Mouse (Mus musculus): ENCODE results near the gene Flt4. TPM values are rescaled to one million over a fixed set of nuclear protein-coding genes. Genes with fewer than 3 reads are reported as not detected.

The Flt4 gene
- polyA plus RNA-seq, 1 experiment from 2014 or later: 5.3 TPM

GRCm38 (mm10) chr11:49635671-49636070 is 26.6 kb downstream of the Flt4 start:
- no peaks in the 10 kb centered on the region for H3K9me3 ChIP-seq (replicated peaks; ENCODE audit: low read length)
- ATAC-seq (replicated peaks; ENCODE audit: low FRiP score, low read depth) (no peak), DNase-seq (ENCODE audit: low spot score) (no peak)
- H3K4me2 ChIP-seq (ENCODE audit: low read length): no peak overlapping the region
- H3K27me3 ChIP-seq (ENCODE audit: insufficient read depth, low read length): peaks cover 9% of the 10 kb centered on the region; the same call in 1 of the 2 replicates
- H3K4me1 ChIP-seq (replicated peaks; ENCODE audit: insufficient read depth, low read length): no peaks in the 10 kb centered on the region; the same call in 1 of the 2 replicates
- no peak overlapping the region for H3K4me3 ChIP-seq (replicated peaks; ENCODE audit: low read depth, low read length)
- H3K27ac ChIP-seq: no peak overlapping the region
- 68% methylated on average over 6 of the region's 6 CpGs for WGBS
- H3K9ac ChIP-seq (ENCODE audit: low read depth, low read length): no peak overlapping the region
- no peak for TF ChIP-seq CTCF (IDR thresholded peaks at IDR 0.05; ENCODE audit: low read depth)
- no peaks in the 10 kb centered on the region for H3K36me3 ChIP-seq (ENCODE audit: insufficient read depth, low read length)

- Histone ChIP-seq H3K9me3 (replicated peaks; ENCODE audit: low read length) (no peaks in the 10 kb centered on the region), H3K4me1 (replicated peaks; ENCODE audit: insufficient read depth, low read length) (no peaks in the 10 kb centered on the region; the same call in 1 of the 2 replicates), H3K27ac (no peak overlapping the region), H3K9ac (ENCODE audit: low read depth, low read length) (no peak overlapping the region), H3K36me3 (ENCODE audit: insufficient read depth, low read length) (no peaks in the 10 kb centered on the region), H3K4me2 (ENCODE audit: low read length) (no peak overlapping the region), H3K27me3 (ENCODE audit: insufficient read depth, low read length) (peaks cover 9% of the 10 kb centered on the region; the same call in 1 of the 2 replicates), H3K4me3 (replicated peaks; ENCODE audit: low read depth, low read length) (no peak overlapping the region)
- DNase-seq (ENCODE audit: low spot score): peak; percentile 29
- ATAC-seq (replicated peaks; ENCODE audit: low FRiP score, low read depth): no peak
- 11% methylated on average over 11 of the region's 11 CpGs for WGBS
- peak; percentile 77 for TF ChIP-seq CTCF (IDR thresholded peaks at IDR 0.05; ENCODE audit: low read depth)
These were observed 27.4 kb downstream of the Flt4 start for GRCm38 (mm10) chr11:49636449-49636848.

DNA sequence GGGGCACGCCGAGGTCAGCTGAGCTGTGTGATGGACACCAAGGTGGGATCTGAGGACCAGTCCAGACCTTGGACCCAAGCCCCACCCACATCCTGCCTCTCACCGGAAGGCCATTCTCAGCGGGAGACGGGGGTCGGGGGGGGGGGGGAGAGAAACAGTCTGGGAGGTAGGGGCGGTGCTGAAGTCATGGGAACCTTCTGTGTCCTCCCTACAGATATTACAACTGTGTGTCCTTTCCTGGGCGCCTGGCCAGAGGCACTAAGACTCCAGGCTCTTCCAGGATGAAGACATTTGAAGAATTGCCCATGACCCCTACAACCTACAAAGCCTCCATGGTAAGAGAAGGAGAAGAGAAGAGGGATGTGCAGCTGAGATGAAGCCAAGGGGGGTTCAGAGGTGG is 36.6 kb downstream of the Flt4 start:
- Histone ChIP-seq H3K9me3 (replicated peaks; ENCODE audit: low read length) (no peaks in the 10 kb centered on the region), H3K4me1 (replicated peaks; ENCODE audit: insufficient read depth, low read length) (peaks cover 3% of the 10 kb centered on the region; the same call in 1 of the 2 replicates), H3K4me2 (ENCODE audit: low read length) (no peak overlapping the region), H3K4me3 (replicated peaks; ENCODE audit: low read depth, low read length) (no peak overlapping the region), H3K36me3 (ENCODE audit: insufficient read depth, low read length) (no peaks in the 10 kb centered on the region), H3K9ac (ENCODE audit: low read depth, low read length) (no peak overlapping the region), H3K27ac (no peak overlapping the region), H3K27me3 (ENCODE audit: insufficient read depth, low read length) (no peaks in the 10 kb centered on the region)
- TF ChIP-seq CTCF (IDR thresholded peaks at IDR 0.05; ENCODE audit: low read depth): no peak
- 55% methylated on average over 8 of the region's 8 CpGs for WGBS
- ATAC-seq (replicated peaks; ENCODE audit: low FRiP score, low read depth): no peak
- DNase-seq (ENCODE audit: low spot score): no peak

DNA sequence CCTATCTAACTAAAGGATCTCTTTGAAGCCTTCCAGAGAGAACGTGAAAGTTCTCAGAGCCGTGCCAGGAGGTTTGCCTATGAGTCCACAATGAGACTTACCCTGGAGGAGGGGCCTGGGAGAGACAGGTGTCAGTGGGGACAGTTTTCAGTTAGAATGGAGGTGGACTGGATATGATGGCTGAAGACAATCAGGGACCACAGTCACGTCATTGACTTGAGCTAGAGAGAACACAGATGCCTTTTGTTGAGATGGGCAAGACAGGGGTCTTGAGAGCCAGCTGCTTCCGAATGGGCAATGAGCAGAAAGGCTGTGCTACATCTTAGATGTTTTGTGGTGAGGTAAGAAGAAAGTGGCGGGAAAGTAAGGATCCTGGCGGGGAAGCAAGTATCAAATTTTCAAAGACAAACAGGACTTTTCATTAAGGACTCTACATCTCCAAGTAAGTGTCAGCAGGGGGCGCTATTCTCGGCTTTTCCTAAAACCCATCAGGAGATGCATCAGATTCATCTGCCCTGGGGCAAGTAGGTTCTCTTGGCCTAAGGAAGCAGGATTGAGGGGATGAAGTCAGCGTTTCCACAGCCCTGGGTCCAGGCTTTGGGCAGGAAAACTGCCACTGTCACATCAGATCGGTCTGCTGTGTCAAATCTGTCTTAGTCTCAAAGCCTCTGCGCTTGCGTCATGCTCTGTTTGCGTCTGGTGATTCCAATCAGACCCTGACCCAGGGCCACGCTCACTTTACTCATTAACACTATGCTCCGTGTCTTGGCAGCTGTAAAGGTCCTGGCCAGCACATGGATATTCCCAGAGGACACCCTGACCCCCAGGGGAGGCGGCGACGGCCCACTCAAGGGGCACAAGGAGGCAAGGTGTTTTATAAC is 41.3 kb downstream of the Flt4 start:
- TF ChIP-seq CTCF (IDR thresholded peaks at IDR 0.05; ENCODE audit: low read depth): peak; percentile 69
- DNase-seq (ENCODE audit: low spot score): peak; percentile 67
- H3K4me3 ChIP-seq (replicated peaks; ENCODE audit: low read depth, low read length): no peak overlapping the region

GRCm38 (mm10) chr11:49650994-49651761 is 42.1 kb downstream of the Flt4 start:
- no peak for TF ChIP-seq CTCF (IDR thresholded peaks at IDR 0.05; ENCODE audit: low read depth)
- ATAC-seq (replicated peaks; ENCODE audit: low FRiP score, low read depth) (no peak), DNase-seq (ENCODE audit: low spot score) (no peak)
- no peaks in the 10 kb centered on the region for H3K27me3 ChIP-seq (ENCODE audit: insufficient read depth, low read length)
- peak overlapping the region; percentile 38 for H3K4me2 ChIP-seq (ENCODE audit: low read length)
- H3K9ac ChIP-seq (ENCODE audit: low read depth, low read length): no peak overlapping the region
- H3K4me1 ChIP-seq (replicated peaks; ENCODE audit: insufficient read depth, low read length): peaks cover 11% of the 10 kb centered on the region
- no peak overlapping the region for H3K27ac ChIP-seq
- H3K4me3 ChIP-seq (replicated peaks; ENCODE audit: low read depth, low read length): no peak overlapping the region
- no peaks in the 10 kb centered on the region for H3K9me3 ChIP-seq (replicated peaks; ENCODE audit: low read length)
- WGBS: 50% methylated on average over 16 of the region's 16 CpGs
- H3K36me3 ChIP-seq (ENCODE audit: insufficient read depth, low read length): no peaks in the 10 kb centered on the region

More for the DNA sequence above, 41.3 kb downstream of the Flt4 start:
- Histone ChIP-seq H3K9me3 (replicated peaks; ENCODE audit: low read length) (no peaks in the 10 kb centered on the region), H3K4me2 (ENCODE audit: low read length) (peak overlapping the region; percentile 38), H3K9ac (ENCODE audit: low read depth, low read length) (no peak overlapping the region), H3K27me3 (ENCODE audit: insufficient read depth, low read length) (no peaks in the 10 kb centered on the region), H3K36me3 (ENCODE audit: insufficient read depth, low read length) (no peaks in the 10 kb centered on the region), H3K27ac (no peak overlapping the region), H3K4me1 (replicated peaks; ENCODE audit: insufficient read depth, low read length) (peaks cover 11% of the 10 kb centered on the region)
- peak; percentile 79 for ATAC-seq (replicated peaks; ENCODE audit: low FRiP score, low read depth)
- WGBS: 39% methylated on average over 18 of the region's 18 CpGs

- Histone ChIP-seq H3K36me3 (ENCODE audit: insufficient read depth, low read length) (no peaks in the 10 kb centered on the region), H3K9me3 (replicated peaks; ENCODE audit: low read length) (no peaks in the 10 kb centered on the region), H3K4me2 (ENCODE audit: low read length) (no peak overlapping the region), H3K9ac (ENCODE audit: low read depth, low read length) (no peak overlapping the region), H3K4me1 (replicated peaks; ENCODE audit: insufficient read depth, low read length) (peaks cover 11% of the 10 kb centered on the region), H3K27ac (no peak overlapping the region), H3K27me3 (ENCODE audit: insufficient read depth, low read length) (no peaks in the 10 kb centered on the region), H3K4me3 (replicated peaks; ENCODE audit: low read depth, low read length) (no peak overlapping the region)
- ATAC-seq (replicated peaks; ENCODE audit: low FRiP score, low read depth): no peak
- no peak for DNase-seq (ENCODE audit: low spot score)
- TF ChIP-seq CTCF (IDR thresholded peaks at IDR 0.05; ENCODE audit: low read depth): no peak
- 92% methylated on average over 10 of the region's 10 CpGs for WGBS
These were observed 42.8 kb downstream of the Flt4 start for GRCm38 (mm10) chr11:49651762-49652322.
